Mouse (Mus musculus): ENCODE data around the gene Vsig1.

GRCm38 (mm10) chrX:140979546-140979945 is 72.1 kb downstream of the Vsig1 start:
- TF ChIP-seq POLR2AphosphoS2 (IDR thresholded peaks at IDR 0.05; ENCODE audit: insufficient read length, low read depth) (no peak), MYOD1 (IDR thresholded peaks at IDR 0.05; ENCODE audit: control insufficient read depth in 1 of 3, insufficient read length in 2 of 3, low read depth in 2 of 3) (no peak), POLR2A (IDR thresholded peaks at IDR 0.05; ENCODE audit: insufficient read length, low read depth) (no peak), MAX (IDR thresholded peaks at IDR 0.05; ENCODE audit: low read depth) (no peak), CEBPB (IDR thresholded peaks at IDR 0.05; ENCODE audit: insufficient read depth, poor library complexity, severe bottlenecking) (no peak), MYOG (IDR thresholded peaks at IDR 0.05; ENCODE audit: control insufficient read depth in 1 of 3, insufficient read depth in 1 of 3, insufficient read length in 2 of 3, low read depth in 2 of 3) (no peak), TCF12 (IDR thresholded peaks at IDR 0.05; ENCODE audit: insufficient read depth, poor library complexity, severe bottlenecking) (no peak), E2F4 (IDR thresholded peaks at IDR 0.05; ENCODE audit: insufficient read depth) (no peak), SRF (IDR thresholded peaks at IDR 0.05; ENCODE audit: control insufficient read depth, insufficient read length, low read depth) (no peak), USF1 (IDR thresholded peaks at IDR 0.05; ENCODE audit: low read depth) (no peak), TCF3 (IDR thresholded peaks at IDR 0.05; ENCODE audit: insufficient read length, low read depth) (no peak)
